26 mouse cellular contexts compared by ENCODE assay signal in genomic region chr2:69939649-69940048, GRCm38 (mm10). TPM values are rescaled to one million over a fixed set of nuclear protein-coding genes. Genes with fewer than 3 reads are reported as not detected.
A peak's percentile ranks its signal among the peaks of the same experiment; 100 is the strongest.
DNase-seq lines count a peak whose midpoint lies in the region; ATAC-seq and TF ChIP-seq lines count a peak whose summit lies in the region.
"Had no signal": no experiment of that assay in that cellular context is flagged by ENCODE, and none has a peak within 500 bp of the region (broad histone marks: within the 10 kb centered on the region; RNA-seq: fewer than 3 reads in every experiment).

No protein-coding gene starts in this region.

- H3K4me2 ChIP-seq in liver, embryonic 12.5 days = peak overlapping the region; percentile 33
- no peak overlapping the region for H3K4me2 ChIP-seq in liver, postnatal 0 days (ENCODE audit: low read depth, low read length)
- peak overlapping the region; percentile 29 for H3K4me2 ChIP-seq in liver, embryonic 13.5 days
- 0 out of 2 replicates have a peak overlapping the region, but pooled peaks have one; percentile 13 for H3K4me2 ChIP-seq in liver, embryonic 16.5 days (ENCODE audit: low read depth, low read length)
- H3K4me2 ChIP-seq: embryonic facial prominence, embryonic 12.5 days; embryonic facial prominence, embryonic 15.5 days; forebrain, embryonic 13.5 days; heart, embryonic 13.5 days; hindbrain, embryonic 14.5 days had no signal

- no peaks in the 10 kb centered on the region for H3K9me3 ChIP-seq in liver, embryonic 12.5 days (replicated peaks)
- no peaks in the 10 kb centered on the region for H3K9me3 ChIP-seq in liver, postnatal 0 days (ENCODE audit: low read length)
- H3K9me3 ChIP-seq in liver, embryonic 13.5 days (replicated peaks) = no peaks in the 10 kb centered on the region
- no peaks in the 10 kb centered on the region for H3K9me3 ChIP-seq in liver, embryonic 16.5 days (replicated peaks; ENCODE audit: control insufficient read depth, low read length)
- H3K9me3 ChIP-seq: embryonic facial prominence, embryonic 12.5 days; embryonic facial prominence, embryonic 15.5 days; forebrain, embryonic 10.5 days; forebrain, embryonic 13.5 days; heart, embryonic 10.5 days; heart, embryonic 13.5 days had no signal

- peak; percentile 50 for ATAC-seq in liver, embryonic 12.5 days
- ATAC-seq in liver, postnatal 0 days = no peak
- peak; percentile 41 for ATAC-seq in liver, embryonic 13.5 days (ENCODE audit: low read depth)
- no peak; the same call in 1 of the 2 replicates for ATAC-seq in liver, embryonic 16.5 days (ENCODE audit: low read depth)
- ATAC-seq: CD4-positive, CD25-positive, alpha-beta regulatory T cell, adult 4 months; forebrain, embryonic 13.5 days; forebrain, embryonic 16.5 days had no signal

- peaks cover 25% of the 10 kb centered on the region for H3K4me1 ChIP-seq in liver, embryonic 12.5 days
- no peaks in the 10 kb centered on the region for H3K4me1 ChIP-seq in liver, postnatal 0 days (ENCODE audit: insufficient read depth)
- peaks cover 24% of the 10 kb centered on the region for H3K4me1 ChIP-seq in liver, embryonic 13.5 days (replicated peaks)
- H3K4me1 ChIP-seq in liver, embryonic 16.5 days (ENCODE audit: control insufficient read depth, low read depth, low read length) = peaks cover 18% of the 10 kb centered on the region
- H3K4me1 ChIP-seq: embryonic facial prominence, embryonic 12.5 days; embryonic facial prominence, embryonic 15.5 days; forebrain, embryonic 10.5 days; forebrain, embryonic 13.5 days; heart, embryonic 10.5 days; heart, embryonic 13.5 days had no signal

- peaks cover 36% of the 10 kb centered on the region for H3K36me3 ChIP-seq in liver, embryonic 12.5 days
- H3K36me3 ChIP-seq in liver, postnatal 0 days (replicated peaks; ENCODE audit: insufficient read depth, low read length) = peaks cover 15% of the 10 kb centered on the region
- H3K36me3 ChIP-seq in liver, embryonic 13.5 days = peaks cover 24% of the 10 kb centered on the region
- peaks cover 2% of the 10 kb centered on the region for H3K36me3 ChIP-seq in liver, embryonic 16.5 days (ENCODE audit: control insufficient read depth, insufficient read depth)

- peak overlapping the region; percentile 74 for H3K27ac ChIP-seq in liver, embryonic 12.5 days
- H3K27ac ChIP-seq in liver, postnatal 0 days (ENCODE audit: low read depth) = no peak overlapping the region
- peak overlapping the region; percentile 74 for H3K27ac ChIP-seq in liver, embryonic 13.5 days
- H3K27ac ChIP-seq in liver, embryonic 16.5 days (ENCODE audit: low read length) = peak overlapping the region; percentile 6; the same call in 1 of the 2 replicates
- H3K27ac ChIP-seq: embryonic facial prominence, embryonic 12.5 days; embryonic facial prominence, embryonic 15.5 days; forebrain, embryonic 10.5 days; forebrain, embryonic 13.5 days; heart, embryonic 10.5 days; heart, embryonic 13.5 days; hindbrain, embryonic 14.5 days had no signal

- no peak overlapping the region for H3K9ac ChIP-seq in liver, embryonic 12.5 days
- H3K9ac ChIP-seq in liver, postnatal 0 days (replicated peaks) = no peak overlapping the region
- H3K9ac ChIP-seq in liver, embryonic 13.5 days = no peak overlapping the region
- H3K9ac ChIP-seq in liver, embryonic 16.5 days (ENCODE audit: low read depth, low read length) = no peak overlapping the region
- H3K9ac ChIP-seq: embryonic facial prominence, embryonic 12.5 days; embryonic facial prominence, embryonic 15.5 days; forebrain, embryonic 13.5 days; heart, embryonic 13.5 days; hindbrain, embryonic 14.5 days had no signal

- no peak for TF ChIP-seq EP300 in liver, postnatal 0 days (IDR thresholded peaks at IDR 0.05; ENCODE audit: low read depth)

- no peak for DNase-seq in liver, postnatal 0 days
- no peak for DNase-seq in liver, embryonic 13.5 days
- no peak for DNase-seq in cerebellum, adult 18-20 months
- no peak for DNase-seq in cerebellum, adult 8-10 months
- no peak for DNase-seq in urinary bladder, postnatal 4 days (ENCODE audit: low spot score in 2 of 2)
- DNase-seq: adrenal gland, adult 2 months; adrenal gland, postnatal 14 days; cerebellum, adult 11 months; cerebellum, adult 9-10 months; cerebellum, postnatal 25 days; gastrocnemius, postnatal 10 days; heart, adult 18-20 months; heart, postnatal 14 days; heart, postnatal 4 days had no signal

- no peak for TF ChIP-seq CTCF in liver, postnatal 0 days (IDR thresholded peaks at IDR 0.05; ENCODE audit: low read depth)

- no peaks in the 10 kb centered on the region for H3K27me3 ChIP-seq in liver, embryonic 12.5 days (replicated peaks)
- no peaks in the 10 kb centered on the region for H3K27me3 ChIP-seq in liver, postnatal 0 days (ENCODE audit: insufficient read depth, low read length)
- no peaks in the 10 kb centered on the region for H3K27me3 ChIP-seq in liver, embryonic 13.5 days
- H3K27me3 ChIP-seq in liver, embryonic 16.5 days (ENCODE audit: control insufficient read depth, insufficient read depth, low read depth, low read length) = no peaks in the 10 kb centered on the region
- H3K27me3 ChIP-seq: embryonic facial prominence, embryonic 12.5 days; embryonic facial prominence, embryonic 15.5 days; forebrain, embryonic 13.5 days; heart, embryonic 13.5 days had no signal

- WGBS in liver, embryonic 12.5 days (ENCODE audit: insufficient replicate concordance) = 65% methylated on average over 5 of the region's 5 CpGs
- WGBS in liver, postnatal 0 days (ENCODE audit: insufficient replicate concordance) = 79% methylated on average over 5 of the region's 5 CpGs
- WGBS in liver, embryonic 13.5 days (ENCODE audit: insufficient replicate concordance) = 65% methylated on average over 5 of the region's 5 CpGs
- 71% methylated on average over 5 of the region's 5 CpGs for WGBS in liver, embryonic 16.5 days (ENCODE audit: insufficient replicate concordance)

- no peak overlapping the region for H3K4me3 ChIP-seq in liver, embryonic 12.5 days
- H3K4me3 ChIP-seq in liver, postnatal 0 days (ENCODE audit: low read depth, low read length) = no peak overlapping the region
- H3K4me3 ChIP-seq in liver, embryonic 13.5 days (replicated peaks) = no peak overlapping the region
- H3K4me3 ChIP-seq in liver, embryonic 16.5 days (ENCODE audit: low read depth, low read length) = no peak overlapping the region
- H3K4me3 ChIP-seq: embryonic facial prominence, embryonic 12.5 days; embryonic facial prominence, embryonic 15.5 days; erythroblast, embryonic 14.5 days; forebrain, embryonic 10.5 days; forebrain, embryonic 13.5 days; heart, embryonic 10.5 days; heart, embryonic 13.5 days had no signal

RNA-seq across cellular contexts. Expression of gene Ubr3, which starts 42.6 kb away (rescaled TPM):
- 7.7 and 9.2 TPM in 2 replicates for polyA plus RNA-seq in liver, embryonic 12.5 days (2016; fragmentation: Nextera tagmentation; extraction: Ambion mirVana)
- 5.7 and 6.0 TPM in 2 replicates for polyA plus RNA-seq in liver, postnatal 0 days (2015; fragmentation: Nextera tagmentation; extraction: Ambion mirVana)
- polyA plus RNA-seq in liver, embryonic 13.5 days (2015; fragmentation: Nextera tagmentation; extraction: Ambion mirVana) = 5.1 and 6.0 TPM in 2 replicates
- 4.8 and 5.6 TPM in 2 replicates for polyA plus RNA-seq in liver, embryonic 16.5 days (2015; fragmentation: Nextera tagmentation; extraction: Ambion mirVana)

RNA-seq across cellular contexts. Expression of gene Mettl5, which starts 54.2 kb away (rescaled TPM):
- 46.1 and 47.5 TPM in 2 replicates for polyA plus RNA-seq in liver, embryonic 12.5 days (2016; fragmentation: Nextera tagmentation; extraction: Ambion mirVana)
- polyA plus RNA-seq in liver, postnatal 0 days (2015; fragmentation: Nextera tagmentation; extraction: Ambion mirVana) = 27.8 and 28.7 TPM in 2 replicates
- polyA plus RNA-seq in liver, embryonic 13.5 days (2015; fragmentation: Nextera tagmentation; extraction: Ambion mirVana) = 40.8 and 42.1 TPM in 2 replicates
- 23.5 and 29.7 TPM in 2 replicates for polyA plus RNA-seq in liver, embryonic 16.5 days (2015; fragmentation: Nextera tagmentation; extraction: Ambion mirVana)

Comparison
In these comparisons a context has a peak if more than half of its experiments do, and no peak if none do; other contexts are left out.
1. ATAC-seq: peak in liver, embryonic 12.5 days (single experiment) and liver, embryonic 13.5 days (single experiment); none in liver, postnatal 0 days (single experiment) and liver, embryonic 16.5 days (single experiment).